Mouse (Mus musculus): ENCODE measurements around the gene 3100002H09Rik. TPM values are rescaled to one million over a fixed set of nuclear protein-coding genes. Genes with fewer than 3 reads are reported as not detected.

The 3100002H09Rik gene
- polyA plus RNA-seq, 1 experiment, result not detected

DNA sequence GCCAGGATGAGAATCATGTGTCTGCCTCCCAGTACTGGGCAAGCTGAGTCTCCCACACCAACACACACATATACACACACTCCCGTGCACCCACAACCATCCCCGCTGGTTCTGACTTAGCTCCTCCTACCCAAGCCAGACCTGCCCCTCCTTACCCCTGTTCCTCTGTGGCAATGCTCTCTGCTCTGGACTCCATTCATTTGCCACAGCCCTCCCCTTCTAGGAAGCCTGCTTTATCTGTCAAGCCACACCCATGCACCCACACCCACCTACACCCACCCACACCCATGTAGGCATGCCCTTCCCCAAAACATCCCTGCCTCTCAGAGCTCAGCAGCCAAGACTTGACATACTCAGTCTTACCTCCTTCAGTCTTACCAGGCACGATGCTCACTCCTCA is 4.4 kb downstream of the 3100002H09Rik start:
- 77% methylated on average over 3 of the region's 3 CpGs for WGBS
- Histone ChIP-seq H3K4me3 (ENCODE audit: extremely low read depth, insufficient read depth, insufficient read length) (no peak overlapping the region), H3K27ac (ENCODE audit: insufficient read depth, low read length) (no peak overlapping the region), H3K27me3 (ENCODE audit: control insufficient read depth, insufficient read depth, low read length) (0 out of 2 replicates have a peak, but pooled peaks cover 1% of the 10 kb centered on the region), H3K4me1 (ENCODE audit: control insufficient read depth, insufficient read depth, insufficient read length) (no peaks in the 10 kb centered on the region), H3K36me3 (ENCODE audit: control insufficient read depth, insufficient read depth, low read length) (no peaks in the 10 kb centered on the region)
- no peak for DNase-seq (ENCODE audit: low read depth in 1 of 2, low spot score in 2 of 2)
- no peak for TF ChIP-seq CTCF (IDR thresholded peaks at IDR 0.05; ENCODE audit: extremely low read depth, insufficient read depth, insufficient read length, insufficient replicate concordance)
- no peak for TF ChIP-seq POLR2A (IDR thresholded peaks at IDR 0.05; ENCODE audit: low read depth, low read length)

GRCm38 (mm10) chr4:124605255-124605654 is 5.3 kb downstream of the 3100002H09Rik start:
- H3K27me3 ChIP-seq (ENCODE audit: control insufficient read depth, insufficient read depth, low read length), result 0 out of 2 replicates have a peak, but pooled peaks cover 1% of the 10 kb centered on the region
- DNase-seq (ENCODE audit: low read depth in 1 of 2, low spot score in 2 of 2), result no peak
- no peak overlapping the region for H3K4me3 ChIP-seq (ENCODE audit: extremely low read depth, insufficient read depth, insufficient read length)
- TF ChIP-seq CTCF (IDR thresholded peaks at IDR 0.05; ENCODE audit: extremely low read depth, insufficient read depth, insufficient read length, insufficient replicate concordance) (no peak), POLR2A (IDR thresholded peaks at IDR 0.05; ENCODE audit: low read depth, low read length) (no peak)
- WGBS, result 62% methylated on average over 5 of the region's 5 CpGs
- H3K4me1 ChIP-seq (ENCODE audit: control insufficient read depth, insufficient read depth, insufficient read length), result no peaks in the 10 kb centered on the region
- H3K36me3 ChIP-seq (ENCODE audit: control insufficient read depth, insufficient read depth, low read length), result no peaks in the 10 kb centered on the region
- no peak overlapping the region for H3K27ac ChIP-seq (ENCODE audit: insufficient read depth, low read length)

DNA sequence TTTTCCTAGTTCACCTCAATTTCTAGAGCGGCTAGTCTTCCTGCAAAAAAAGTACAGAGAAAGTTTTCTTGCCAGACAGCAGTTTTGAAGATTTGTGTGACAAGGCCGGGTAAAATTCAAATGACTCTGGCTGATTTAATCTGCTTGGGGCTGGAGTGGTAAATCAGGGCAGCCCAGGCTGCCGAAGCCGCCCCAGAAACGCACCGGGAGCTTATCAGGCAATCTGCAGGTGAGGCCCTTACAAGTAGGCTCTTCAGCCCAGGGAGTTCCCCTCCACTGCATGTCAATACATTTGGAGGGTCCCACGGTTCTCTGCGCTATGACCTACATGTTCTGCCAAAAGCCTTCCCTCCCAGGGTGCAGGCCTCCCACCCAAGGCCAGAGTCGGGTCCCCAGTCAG is 6.9 kb downstream of the 3100002H09Rik start:
- Histone ChIP-seq H3K27me3 (ENCODE audit: control insufficient read depth, insufficient read depth, low read length) (0 out of 2 replicates have a peak, but pooled peaks cover 1% of the 10 kb centered on the region), H3K4me1 (ENCODE audit: control insufficient read depth, insufficient read depth, insufficient read length) (no peaks in the 10 kb centered on the region), H3K27ac (ENCODE audit: insufficient read depth, low read length) (no peak overlapping the region), H3K36me3 (ENCODE audit: control insufficient read depth, insufficient read depth, low read length) (no peaks in the 10 kb centered on the region), H3K4me3 (ENCODE audit: extremely low read depth, insufficient read depth, insufficient read length) (no peak overlapping the region)
- 24% methylated on average over 9 of the region's 9 CpGs for WGBS
- TF ChIP-seq CTCF (IDR thresholded peaks at IDR 0.05; ENCODE audit: extremely low read depth, insufficient read depth, insufficient read length, insufficient replicate concordance) (no peak), POLR2A (IDR thresholded peaks at IDR 0.05; ENCODE audit: low read depth, low read length) (no peak)
- no peak for DNase-seq (ENCODE audit: low read depth in 1 of 2, low spot score in 2 of 2)

DNA sequence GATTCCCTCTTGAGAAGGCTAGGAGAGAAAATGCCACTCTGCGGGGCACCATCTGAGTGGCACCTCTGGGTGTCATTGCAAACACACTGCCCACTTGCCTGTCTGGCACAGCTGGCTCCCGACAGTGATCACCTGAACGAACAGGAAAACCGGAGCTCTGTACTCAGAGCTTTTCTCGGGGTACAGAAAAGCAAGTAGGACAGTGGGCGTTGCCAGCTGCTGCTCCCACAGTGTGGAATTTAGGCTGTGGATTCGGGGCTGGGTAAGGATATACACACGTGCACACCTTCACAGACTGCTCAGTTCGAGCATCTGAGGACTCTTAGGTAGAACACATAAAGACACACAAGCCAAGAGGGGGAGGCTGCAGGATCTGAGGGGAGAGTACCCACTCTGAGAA is 14.7 kb downstream of the 3100002H09Rik start:
- TF ChIP-seq POLR2A (IDR thresholded peaks at IDR 0.05; ENCODE audit: low read depth, low read length) (no peak), CTCF (IDR thresholded peaks at IDR 0.05; ENCODE audit: extremely low read depth, insufficient read depth, insufficient read length, insufficient replicate concordance) (no peak)
- no peak overlapping the region for H3K4me3 ChIP-seq (ENCODE audit: extremely low read depth, insufficient read depth, insufficient read length)
- no peaks in the 10 kb centered on the region for H3K4me1 ChIP-seq (ENCODE audit: control insufficient read depth, insufficient read depth, insufficient read length)
- H3K36me3 ChIP-seq (ENCODE audit: control insufficient read depth, insufficient read depth, low read length), result no peaks in the 10 kb centered on the region
- 75% methylated on average over 9 of the region's 9 CpGs for WGBS
- no peak for DNase-seq (ENCODE audit: low read depth in 1 of 2, low spot score in 2 of 2)
- no peaks in the 10 kb centered on the region for H3K27me3 ChIP-seq (ENCODE audit: control insufficient read depth, insufficient read depth, low read length)
- H3K27ac ChIP-seq (ENCODE audit: insufficient read depth, low read length), result no peak overlapping the region

GRCm38 (mm10) chr4:124594933-124595332 is 15.7 kb downstream of the 3100002H09Rik start:
- 29% methylated on average over 13 of the region's 13 CpGs for WGBS
- Histone ChIP-seq H3K27ac (ENCODE audit: insufficient read depth, low read length) (no peak overlapping the region), H3K4me3 (ENCODE audit: extremely low read depth, insufficient read depth, insufficient read length) (no peak overlapping the region), H3K27me3 (ENCODE audit: control insufficient read depth, insufficient read depth, low read length) (no peaks in the 10 kb centered on the region), H3K36me3 (ENCODE audit: control insufficient read depth, insufficient read depth, low read length) (no peaks in the 10 kb centered on the region), H3K4me1 (ENCODE audit: control insufficient read depth, insufficient read depth, insufficient read length) (no peaks in the 10 kb centered on the region)
- TF ChIP-seq POLR2A (IDR thresholded peaks at IDR 0.05; ENCODE audit: low read depth, low read length) (no peak), CTCF (IDR thresholded peaks at IDR 0.05; ENCODE audit: extremely low read depth, insufficient read depth, insufficient read length, insufficient replicate concordance) (no peak)
- no peak for DNase-seq (ENCODE audit: low read depth in 1 of 2, low spot score in 2 of 2)

DNA sequence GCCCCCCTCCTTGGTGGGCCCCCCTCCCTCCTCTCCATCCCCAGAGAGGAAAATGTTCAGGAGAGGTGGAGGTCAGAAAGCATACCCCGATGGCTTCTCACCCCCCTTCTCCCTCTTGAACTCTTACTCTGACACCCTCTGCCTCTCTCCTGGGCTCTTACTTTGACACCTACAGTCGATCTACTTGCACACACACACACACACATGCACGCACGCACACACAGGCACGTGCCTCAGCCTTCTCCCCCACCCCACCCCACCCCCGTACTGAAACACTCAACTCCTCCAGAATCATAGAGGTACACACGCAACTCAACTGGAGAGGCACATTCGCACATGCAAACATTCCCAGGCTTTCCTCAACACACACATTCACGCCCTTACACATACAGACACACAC is 16.9 kb downstream of the 3100002H09Rik start:
- TF ChIP-seq CTCF (IDR thresholded peaks at IDR 0.05; ENCODE audit: extremely low read depth, insufficient read depth, insufficient read length, insufficient replicate concordance) (no peak), POLR2A (IDR thresholded peaks at IDR 0.05; ENCODE audit: low read depth, low read length) (no peak)
- H3K4me3 ChIP-seq (ENCODE audit: extremely low read depth, insufficient read depth, insufficient read length), result no peak overlapping the region
- 70% methylated on average over 9 of the region's 9 CpGs for WGBS
- H3K27ac ChIP-seq (ENCODE audit: insufficient read depth, low read length), result no peak overlapping the region
- DNase-seq (ENCODE audit: low read depth in 1 of 2, low spot score in 2 of 2), result no peak
- no peaks in the 10 kb centered on the region for H3K27me3 ChIP-seq (ENCODE audit: control insufficient read depth, insufficient read depth, low read length)
- H3K36me3 ChIP-seq (ENCODE audit: control insufficient read depth, insufficient read depth, low read length), result no peaks in the 10 kb centered on the region
- H3K4me1 ChIP-seq (ENCODE audit: control insufficient read depth, insufficient read depth, insufficient read length), result no peaks in the 10 kb centered on the region

DNA sequence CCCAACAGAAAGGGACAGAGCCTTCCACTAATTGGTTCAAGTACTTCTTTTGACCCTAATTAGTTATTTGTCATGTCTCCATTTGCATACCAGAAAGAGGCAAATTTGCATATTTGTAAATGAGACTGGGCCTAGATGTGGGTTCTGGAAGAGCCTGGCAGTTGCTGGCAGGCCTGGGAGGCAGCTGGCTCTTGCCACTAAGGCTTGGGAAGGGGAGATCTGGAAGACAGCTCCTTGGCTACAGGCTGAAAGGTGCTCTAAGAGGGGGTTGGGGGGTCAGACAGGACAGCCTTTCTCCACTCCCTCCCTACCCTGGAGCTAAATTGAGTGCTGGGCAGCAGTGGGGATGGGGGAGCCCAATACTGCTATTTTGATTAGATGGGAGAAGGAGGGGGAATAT is 17.4 kb downstream of the 3100002H09Rik start:
- Histone ChIP-seq H3K27me3 (ENCODE audit: control insufficient read depth, insufficient read depth, low read length) (no peaks in the 10 kb centered on the region), H3K27ac (ENCODE audit: insufficient read depth, low read length) (no peak overlapping the region), H3K4me3 (ENCODE audit: extremely low read depth, insufficient read depth, insufficient read length) (no peak overlapping the region), H3K36me3 (ENCODE audit: control insufficient read depth, insufficient read depth, low read length) (no peaks in the 10 kb centered on the region), H3K4me1 (ENCODE audit: control insufficient read depth, insufficient read depth, insufficient read length) (no peaks in the 10 kb centered on the region)
- DNase-seq (ENCODE audit: low read depth in 1 of 2, low spot score in 2 of 2), result no peak
- TF ChIP-seq CTCF (IDR thresholded peaks at IDR 0.05; ENCODE audit: extremely low read depth, insufficient read depth, insufficient read length, insufficient replicate concordance) (no peak), POLR2A (IDR thresholded peaks at IDR 0.05; ENCODE audit: low read depth, low read length) (no peak)
